Mouse (Mus musculus) mouse embryonic stem cell (cell line): ENCODE data around the gene Trabd2b.

Source experiments
- in situ Hi-C, 2 experiments: fragments of 300-500 bp; cut with MboI; formaldehyde crosslinking; loops; 1 replicate in 1 of 2; 3 replicates in 1 of 2; pipeline ENCODE4 v1.14.3; 2019 to 2020; ENCODE audit warnings: low sequenced_read_pairs in 2 of 2, low pct_unique_long_range_greater_than_20kb in 1 of 2, mixed read lengths in 1 of 2; ENCODE audit not compliant: unreplicated experiment in 1 of 2

Trabd2b gene

DNA sequence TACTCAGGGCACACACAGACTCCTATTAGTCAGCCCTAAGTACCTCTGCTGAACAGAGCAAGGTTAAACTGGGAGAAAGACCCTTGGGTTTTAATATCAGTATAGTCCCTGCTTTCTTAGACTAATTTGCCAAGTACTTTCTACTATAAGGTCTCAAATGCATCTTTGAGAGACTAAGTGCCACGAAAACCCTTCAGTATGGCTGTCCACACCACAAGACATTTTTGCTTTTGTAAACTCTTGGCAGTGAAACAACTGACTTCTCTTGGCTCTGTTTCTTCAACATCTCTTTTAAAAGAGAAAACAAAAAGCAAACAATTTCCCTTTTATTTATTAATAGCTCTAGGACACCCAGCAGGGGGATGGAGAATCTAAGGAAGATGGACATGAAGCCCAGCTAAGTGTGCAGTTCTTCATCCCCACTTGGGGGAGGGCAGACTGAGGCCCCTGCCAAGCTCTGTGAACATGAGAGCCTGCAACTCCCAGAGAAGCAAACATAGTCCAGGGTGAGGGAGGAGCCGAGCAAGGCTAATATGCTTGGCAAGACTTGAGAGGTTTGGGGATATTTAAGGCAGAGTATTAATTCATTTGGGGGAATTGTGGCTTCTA, 18.9 kb upstream of the Trabd2b start:
- in situ Hi-C loops, result no loop called here

DNA sequence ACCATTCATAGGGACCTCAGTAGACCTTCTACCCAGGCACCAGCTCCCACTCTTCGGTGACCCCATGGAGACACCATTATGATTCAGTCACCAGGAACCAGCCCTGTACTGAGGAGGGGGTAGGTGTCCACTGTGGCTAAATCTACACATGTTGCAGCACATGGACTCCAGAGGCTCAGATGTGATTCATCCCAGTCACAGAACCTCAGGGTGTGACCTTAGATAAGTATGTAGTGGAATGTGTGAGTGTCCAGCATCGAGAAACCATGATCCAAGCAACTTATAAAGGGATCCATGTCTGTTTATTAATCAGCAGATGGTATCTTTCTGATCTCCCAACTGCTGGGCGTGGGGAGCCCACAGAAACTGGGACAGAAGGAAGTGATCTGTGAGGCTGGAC, 18.2 kb upstream of the Trabd2b start:
- in situ Hi-C loops, result no loop called here

DNA sequence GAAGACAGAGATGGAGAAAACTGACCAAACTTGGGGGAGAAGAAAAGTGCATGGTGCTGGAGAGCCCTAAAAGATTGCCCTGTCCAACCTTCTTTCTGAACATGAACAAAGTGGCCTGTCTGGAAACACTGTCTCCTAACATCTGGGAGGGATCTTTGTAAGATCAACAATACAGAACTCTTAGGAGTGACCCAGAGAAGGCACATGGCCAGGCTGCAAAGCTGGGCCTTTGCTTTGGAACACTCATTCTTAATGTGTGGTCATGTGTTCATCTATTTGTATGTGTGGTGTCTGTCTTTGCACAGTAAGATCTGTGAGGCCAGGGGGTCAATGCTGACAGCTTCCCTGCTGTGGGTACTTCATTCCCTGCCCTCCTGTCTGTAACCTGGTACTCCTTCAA, 16.9 kb upstream of the Trabd2b start:
- in situ Hi-C loops, result no loop called here

DNA sequence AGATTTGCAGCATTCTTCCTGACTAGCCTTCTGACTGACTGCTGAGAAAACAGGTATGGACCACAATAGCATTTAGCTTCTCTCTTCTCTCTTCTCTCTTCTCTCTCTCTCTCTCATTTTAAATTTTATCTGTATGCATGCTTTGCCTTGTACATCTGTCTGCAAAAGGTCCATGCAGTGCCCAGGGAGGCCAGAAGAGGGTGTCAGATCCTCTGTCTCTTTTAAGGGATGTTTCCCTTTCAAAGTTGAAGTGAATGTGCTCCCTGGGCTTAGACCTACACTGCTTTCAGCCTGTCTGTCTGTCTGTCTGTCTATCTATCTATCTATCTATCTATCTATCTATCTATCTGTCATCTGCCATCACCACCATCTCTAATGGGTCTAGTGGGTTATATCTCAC, 8.9 kb upstream of the Trabd2b start:
- in situ Hi-C loops, result no loop called here

DNA sequence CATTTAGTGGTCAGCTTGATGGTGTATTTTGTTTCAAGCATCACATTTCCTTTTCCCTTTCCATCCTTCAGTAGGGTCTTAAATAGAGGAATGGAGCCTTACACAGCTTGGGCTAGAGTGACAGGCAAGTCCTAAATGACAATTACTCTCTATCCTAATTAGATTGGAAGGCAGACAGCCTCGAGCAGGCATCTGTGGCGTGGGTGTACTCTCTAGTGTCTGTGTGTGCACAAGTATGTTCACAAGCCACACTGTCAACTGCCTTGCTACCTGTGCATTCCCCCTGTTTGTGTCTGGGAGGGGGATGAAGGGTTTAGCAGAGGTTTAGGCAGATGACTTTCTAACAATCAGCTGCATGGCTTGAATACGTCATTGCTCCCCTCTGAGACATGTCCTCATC, 6.7 kb upstream of the Trabd2b start:
- in situ Hi-C loops, result loop anchor here in 1 of 2 experiments (10.0 to 25.0 kb wide), 2 partner anchors 512 to 655 kb away; partner anchors contain the start of genes Foxd2 and Tal1

DNA sequence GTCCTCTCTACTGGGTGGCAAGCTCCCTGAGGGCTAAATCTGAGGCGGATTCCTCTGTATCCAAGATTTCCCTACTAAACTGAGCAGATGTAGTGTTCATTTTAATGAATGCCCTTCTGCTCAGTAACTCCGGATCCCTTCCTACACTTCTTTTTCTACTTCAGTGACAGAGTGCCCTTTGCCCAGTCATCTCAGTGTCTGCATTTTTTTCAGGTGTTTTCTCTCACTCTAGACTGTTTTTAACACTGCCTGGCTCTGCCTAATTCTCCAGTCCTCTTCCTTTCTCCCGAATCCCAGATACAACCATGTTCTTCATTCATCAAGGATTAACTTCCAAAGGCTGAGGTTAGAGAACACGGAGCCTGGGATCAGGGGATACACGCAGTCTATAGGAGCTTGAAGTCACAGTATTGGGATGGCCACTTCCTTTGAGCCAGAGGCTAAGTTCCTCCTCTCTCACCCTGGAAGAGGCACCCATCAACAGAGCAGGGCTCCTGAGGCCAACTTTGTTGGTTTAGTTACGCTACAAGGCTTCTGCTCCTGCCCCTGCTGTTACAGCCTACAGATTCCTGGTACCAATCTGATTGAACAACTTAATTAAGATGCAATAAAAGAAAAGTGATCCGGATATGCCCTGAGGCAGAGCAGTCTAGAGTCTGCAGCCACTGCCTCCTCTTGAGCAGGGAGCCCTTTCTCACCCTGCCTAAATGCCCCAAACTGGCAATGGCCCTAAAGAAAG, 4.4 kb upstream of the Trabd2b start:
- in situ Hi-C loops, result loop anchor here in 1 of 2 experiments (10.0 to 25.0 kb wide), 2 partner anchors 510 to 653 kb away; partner anchors contain the start of genes Foxd2 and Tal1

DNA sequence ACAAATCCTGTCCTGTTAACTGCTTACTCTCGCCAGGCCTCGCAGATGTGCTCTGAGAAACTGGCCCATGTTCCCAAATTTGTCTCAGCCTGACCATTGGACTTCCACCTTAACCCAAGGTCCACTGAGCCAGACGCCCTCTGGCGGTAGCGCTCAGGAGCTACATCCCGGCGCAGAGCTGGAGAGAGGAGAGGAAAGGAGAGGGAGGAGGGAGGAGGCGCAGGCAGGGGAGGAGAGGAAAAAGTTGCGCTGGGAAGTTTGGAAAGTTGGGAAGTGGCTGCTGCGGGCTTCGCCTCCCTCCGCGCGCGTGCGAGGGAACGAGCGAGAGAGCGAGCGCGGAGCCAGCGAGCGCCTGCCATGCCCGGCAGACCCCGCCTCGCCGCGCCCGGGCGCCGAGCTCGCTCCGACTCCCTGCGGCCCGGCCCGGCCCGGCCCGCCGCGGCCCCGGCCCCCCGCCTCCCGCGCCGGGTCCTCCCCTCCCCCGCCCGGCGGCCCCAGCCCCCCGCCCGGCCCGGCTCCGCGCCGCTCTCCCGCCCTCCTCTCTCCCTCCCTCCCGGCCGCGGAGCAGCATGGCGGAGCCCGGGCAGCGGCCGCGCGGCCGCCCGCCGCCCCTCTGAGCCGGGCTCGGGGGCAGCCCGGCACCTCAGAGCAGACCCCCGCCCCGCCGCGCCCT, 706 bp upstream of the Trabd2b start:
- in situ Hi-C loops, result loop anchor here in 1 of 2 experiments (10.0 to 25.0 kb wide), 2 partner anchors 506 to 649 kb away; partner anchors contain the start of genes Foxd2 and Tal1

DNA sequence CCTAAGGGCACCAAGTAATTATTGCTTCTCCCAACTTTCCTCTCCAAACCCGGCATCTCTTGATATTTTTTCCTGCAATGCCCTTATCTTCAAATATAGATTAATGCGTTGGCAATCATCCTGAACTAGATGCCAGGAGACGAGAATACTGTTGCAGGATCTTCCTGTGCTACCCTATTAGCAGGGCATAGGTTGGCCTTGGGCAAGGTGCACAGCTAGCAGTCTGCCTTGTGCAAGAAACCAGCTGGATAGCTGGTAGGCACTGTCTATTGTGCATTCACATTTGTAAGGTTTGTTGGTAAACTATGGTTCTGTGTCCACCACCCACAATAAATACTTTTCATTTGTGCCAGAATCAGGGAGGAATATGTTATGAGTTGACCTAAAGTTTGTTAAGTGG, 992 bp downstream of the Trabd2b start:
- in situ Hi-C loops, result loop anchor here in 1 of 2 experiments (10.0 to 25.0 kb wide), 2 partner anchors 505 to 647 kb away; partner anchors contain the start of genes Foxd2 and Tal1

DNA sequence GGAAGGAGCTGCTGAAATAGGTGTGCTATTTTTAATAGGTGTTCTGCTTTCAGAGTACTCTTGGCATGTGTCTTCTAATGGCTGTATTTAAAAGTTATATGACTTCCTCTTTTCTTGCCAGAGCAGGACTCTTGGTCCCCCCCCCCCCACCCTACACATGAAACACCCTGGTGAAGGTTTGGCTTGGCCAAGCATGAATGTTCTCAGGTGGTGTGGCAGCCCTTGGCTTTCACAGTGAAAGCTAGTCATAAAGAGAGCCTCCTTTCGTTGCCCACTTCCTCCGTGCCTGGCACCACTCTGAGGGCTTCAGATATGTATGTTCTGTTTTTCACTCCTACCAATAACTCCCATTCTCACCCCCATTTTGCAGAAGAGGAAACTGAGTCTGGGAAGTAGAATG, 1.8 kb downstream of the Trabd2b start:
- in situ Hi-C loops, result loop anchor here in 1 of 2 experiments (10.0 to 25.0 kb wide), 2 partner anchors 504 to 647 kb away; partner anchors contain the start of genes Foxd2 and Tal1

DNA sequence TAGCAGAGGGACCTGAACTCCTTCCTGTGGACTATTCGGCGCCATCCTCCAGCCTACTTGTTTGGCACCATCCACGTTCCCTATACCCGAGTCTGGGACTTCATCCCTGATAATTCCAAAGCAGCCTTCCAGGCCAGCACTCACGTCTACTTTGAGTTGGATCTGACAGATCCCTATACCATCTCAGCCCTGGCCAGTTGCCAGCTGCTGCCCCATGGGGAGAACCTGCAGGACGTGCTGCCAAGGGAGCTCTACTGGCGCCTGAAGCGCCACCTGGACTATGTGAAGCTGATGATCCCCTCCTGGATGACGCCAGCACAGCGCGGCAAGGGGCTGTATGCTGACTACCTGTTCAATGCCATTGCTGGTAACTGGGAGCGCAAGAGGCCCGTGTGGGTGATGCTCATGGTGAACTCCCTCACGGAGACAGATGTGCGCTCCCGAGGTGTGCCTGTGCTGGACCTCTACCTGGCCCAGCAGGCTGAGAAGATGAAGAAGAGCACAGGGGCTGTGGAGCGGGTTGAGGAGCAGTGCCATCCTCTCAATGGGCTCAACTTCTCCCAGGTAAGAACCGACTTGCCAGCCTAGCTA, 2.5 kb downstream of the Trabd2b start:
- in situ Hi-C loops, result loop anchor here in 1 of 2 experiments (10.0 to 25.0 kb wide), 2 partner anchors 503 to 646 kb away; partner anchors contain the start of genes Foxd2 and Tal1

DNA sequence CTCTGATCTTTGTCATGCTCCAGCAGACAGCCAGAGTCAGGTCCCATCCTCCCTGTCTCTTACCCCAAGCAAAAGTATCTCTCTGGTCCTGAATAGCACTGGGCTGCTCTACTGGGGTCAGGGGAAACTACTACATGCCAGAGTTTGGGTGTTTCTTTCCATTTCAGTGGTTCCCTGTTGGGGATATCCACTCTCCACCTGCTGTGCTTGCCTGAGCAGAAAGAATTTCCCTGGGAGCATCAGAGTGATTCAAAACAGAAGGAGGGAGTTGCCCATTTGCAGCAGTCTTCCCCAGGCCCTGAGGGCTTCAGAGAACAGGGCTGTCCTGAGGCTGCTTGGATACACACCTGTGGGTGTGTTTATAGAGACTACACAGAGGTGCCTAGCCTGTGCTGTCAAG, 3.0 kb downstream of the Trabd2b start:
- in situ Hi-C loops, result loop anchor here in 1 of 2 experiments (10.0 to 25.0 kb wide), 2 partner anchors 503 to 645 kb away; partner anchors contain the start of genes Foxd2 and Tal1

DNA sequence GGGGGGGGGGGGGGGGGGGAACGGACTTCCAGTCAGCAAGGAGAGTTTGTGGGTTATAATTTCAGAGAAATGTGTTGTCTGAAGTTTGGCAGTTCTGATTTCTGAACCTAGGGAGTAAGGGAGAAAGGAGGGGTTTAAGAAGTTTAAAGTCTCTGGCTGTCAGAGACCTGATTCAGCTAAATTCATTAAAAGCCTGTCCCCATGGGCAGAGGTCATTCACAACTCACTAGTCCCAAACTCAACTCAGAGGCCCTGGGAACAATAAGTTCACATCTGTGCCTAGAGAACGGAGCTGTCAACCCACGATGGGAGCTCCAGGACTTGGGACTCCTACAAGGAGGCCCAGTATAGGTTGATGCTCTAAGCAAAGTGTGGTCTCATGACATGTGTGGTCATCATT, 3.5 kb downstream of the Trabd2b start:
- in situ Hi-C loops, result loop anchor here in 1 of 2 experiments (25.0 kb wide), 1 partner anchor 502 kb away; the partner anchor contains the start of gene Foxd2

DNA sequence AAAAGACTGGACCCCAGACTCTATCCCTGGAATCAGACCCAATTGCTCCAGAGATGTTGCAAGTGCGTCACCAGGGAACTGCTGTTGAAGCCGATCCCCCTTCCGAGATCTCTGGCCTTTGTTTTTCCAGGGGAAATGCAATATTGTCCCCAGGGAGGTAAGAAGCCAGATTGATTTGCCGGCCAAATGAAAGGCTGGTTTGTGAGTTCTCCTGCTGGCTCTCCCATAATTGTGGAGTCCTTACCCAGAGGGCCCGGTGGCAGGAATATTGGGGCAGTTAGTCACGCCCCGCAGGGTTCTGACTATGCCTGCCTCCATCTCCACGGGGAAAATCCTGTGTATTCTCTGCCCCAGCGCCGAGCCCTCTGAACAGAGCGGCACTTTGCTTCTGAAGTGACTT, 3.9 kb downstream of the Trabd2b start:
- in situ Hi-C loops, result loop anchor here in 1 of 2 experiments (25.0 kb wide), 1 partner anchor 502 kb away; the partner anchor contains the start of gene Foxd2

DNA sequence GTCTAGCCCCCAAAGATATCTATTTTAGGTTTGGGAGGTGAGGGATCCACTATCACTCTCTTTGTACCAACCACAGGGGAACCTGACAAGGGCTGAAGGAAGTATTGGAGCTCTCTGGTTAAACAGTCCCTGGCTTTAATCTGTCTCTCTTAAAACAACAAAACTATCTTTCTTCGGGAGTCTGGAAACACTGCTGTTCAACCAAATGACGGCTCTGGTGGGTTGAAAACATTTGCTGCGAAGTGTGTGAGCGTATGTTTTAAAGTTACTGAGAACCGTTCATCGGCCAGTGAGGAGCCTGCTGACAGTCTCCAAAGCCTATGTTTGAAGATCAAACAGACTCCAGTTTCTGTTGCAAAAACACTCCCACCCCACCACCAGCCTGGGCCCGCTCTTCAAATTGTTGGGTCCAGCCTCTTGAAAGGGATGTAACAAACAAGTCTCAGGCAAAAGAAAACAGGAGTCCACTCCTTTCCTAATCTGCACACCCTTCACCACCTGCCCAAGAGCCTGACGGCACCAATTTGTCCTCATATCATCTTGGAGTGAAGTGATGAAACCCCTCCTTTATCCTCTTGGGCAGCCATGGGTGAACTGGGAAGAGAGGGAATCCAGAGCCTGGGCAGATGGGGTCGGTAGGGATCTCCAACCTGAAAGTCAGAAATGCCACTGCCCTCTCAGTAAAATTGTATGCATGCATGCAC, 4.6 kb downstream of the Trabd2b start:
- in situ Hi-C loops, result loop anchor here in 1 of 2 experiments (25.0 kb wide), 1 partner anchor 501 kb away; the partner anchor contains the start of gene Foxd2

DNA sequence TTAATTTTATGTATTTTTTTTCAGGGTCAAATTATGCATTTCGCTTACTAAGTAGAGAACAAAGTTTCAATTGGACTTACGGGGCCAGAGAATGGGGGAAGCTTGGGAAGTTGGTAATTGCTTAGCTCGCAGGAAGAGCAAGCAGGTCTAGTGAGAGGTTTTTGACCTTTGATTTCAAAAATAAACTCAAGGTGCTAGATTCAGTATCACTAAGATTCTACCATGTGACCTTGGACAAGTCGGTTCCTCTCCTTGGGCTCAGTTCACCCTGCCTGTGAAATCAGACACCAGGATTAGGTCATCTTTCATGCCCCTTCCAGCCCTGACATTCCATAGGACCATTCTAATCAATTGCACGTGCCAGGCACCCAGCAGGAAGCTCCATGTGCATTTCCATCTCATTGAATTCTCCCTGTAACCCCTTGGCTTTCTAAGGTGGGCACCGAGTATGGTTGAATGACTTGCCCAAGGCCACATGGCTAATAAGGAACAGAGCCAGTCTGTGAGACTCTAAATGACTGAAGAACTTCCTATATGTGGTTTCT, 5.4 kb downstream of the Trabd2b start:
- in situ Hi-C loops, result loop anchor here in 1 of 2 experiments (25.0 kb wide), 1 partner anchor 500 kb away; the partner anchor contains the start of gene Foxd2

DNA sequence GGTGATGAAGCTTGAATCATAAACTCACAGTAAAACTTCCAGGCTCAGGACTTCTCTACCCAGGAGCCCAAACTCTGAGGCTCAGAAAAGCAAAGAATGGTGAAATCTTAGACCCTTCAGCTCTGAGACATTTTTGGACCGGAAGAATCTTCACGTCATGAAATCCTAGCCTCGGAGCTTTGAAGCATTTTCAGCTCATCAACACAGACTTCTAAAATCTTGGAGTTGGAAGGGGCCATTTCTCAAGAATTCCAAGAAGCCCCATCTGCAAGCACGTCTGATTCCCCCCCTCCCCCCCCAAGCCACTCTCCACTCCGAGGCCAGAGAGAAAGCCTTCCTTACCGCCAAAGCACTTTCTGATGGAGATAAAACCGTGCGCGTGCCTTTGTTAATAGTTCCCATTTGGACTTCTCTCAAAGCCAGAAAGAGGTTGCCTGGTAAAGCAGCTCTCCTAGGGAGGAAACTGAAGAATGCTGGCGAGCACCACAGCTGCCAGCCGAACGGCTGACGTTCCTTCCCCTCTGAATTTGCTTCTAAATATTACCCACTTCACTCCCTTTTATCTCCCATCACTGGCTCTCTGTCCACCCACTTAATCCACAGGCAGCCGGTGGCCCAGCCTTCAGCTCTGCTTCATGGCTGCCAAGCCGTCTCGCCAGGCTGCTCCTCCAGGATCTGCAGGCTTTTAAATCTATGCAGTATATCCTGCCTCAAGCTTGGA, 9.6 kb downstream of the Trabd2b start:
- in situ Hi-C loops, result loop anchor here in 1 of 2 experiments (25.0 kb wide), 1 partner anchor 496 kb away; the partner anchor contains the start of gene Foxd2

DNA sequence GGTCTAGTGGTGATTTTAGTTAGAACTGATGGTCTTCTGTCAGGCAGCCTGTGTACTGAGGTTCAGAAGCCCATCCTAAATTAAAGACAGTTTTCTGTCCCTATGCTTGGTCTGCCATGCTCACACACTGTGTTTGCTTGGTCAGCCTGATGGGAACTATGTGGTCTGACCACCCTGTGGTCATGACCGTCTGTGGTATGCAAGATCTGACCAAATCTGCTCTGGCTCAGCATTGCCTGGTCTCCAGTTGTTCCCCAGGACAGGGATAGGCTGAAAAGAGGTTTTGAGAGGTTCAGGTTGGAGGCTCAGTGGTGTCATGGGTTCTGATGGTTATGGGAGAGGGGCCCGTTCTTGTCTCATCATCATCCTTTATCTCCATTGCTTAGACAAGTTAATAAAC, 13.6 kb downstream of the Trabd2b start:
- in situ Hi-C loops, result loop anchor here in 1 of 2 experiments (25.0 kb wide), 1 partner anchor 492 kb away; the partner anchor contains the start of gene Foxd2
